Comparison of ENCODE assay signal across 15 mouse cellular contexts in the genomic region with DNA sequence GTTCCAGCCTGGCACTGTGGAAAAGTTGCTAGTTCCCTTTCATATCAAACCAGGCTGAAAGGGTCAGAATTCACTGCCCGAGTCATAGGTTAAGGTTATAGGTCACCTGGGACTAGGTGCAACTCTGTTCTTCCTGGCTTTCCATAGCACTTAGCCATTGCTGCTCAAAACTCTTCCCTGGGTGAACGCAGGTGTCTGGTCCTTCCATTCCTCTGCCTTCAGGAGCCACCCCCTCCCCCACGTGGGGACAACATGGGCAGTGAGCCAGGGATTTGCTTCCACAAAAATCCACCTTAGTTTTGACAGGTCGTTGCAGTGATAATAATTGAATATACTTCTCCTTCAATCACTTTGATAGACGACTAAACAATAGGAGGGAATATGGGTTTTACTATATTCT. TPM values are rescaled to one million over a fixed set of nuclear protein-coding genes. Genes with fewer than 3 reads are reported as not detected.
A peak's percentile ranks its signal among the peaks of the same experiment; 100 is the strongest.
DNase-seq lines count a peak whose midpoint lies in the region; ATAC-seq and TF ChIP-seq lines count a peak whose summit lies in the region.
"Had no signal": no experiment of that assay in that cellular context is flagged by ENCODE, and none has a peak within 500 bp of the region (broad histone marks: within the 10 kb centered on the region; RNA-seq: fewer than 3 reads in every experiment).

No protein-coding gene starts in this region.

- peak; percentile 55 for DNase-seq in cerebellum, postnatal 10 days
- no peak for DNase-seq in layer of hippocampus, adult 2 months (ENCODE audit: low spot score in 2 of 2)
- no peak for DNase-seq in layer of hippocampus, postnatal 25 days (ENCODE audit: extremely low spot score in 1 of 2, low spot score in 1 of 2)
- DNase-seq in right cerebral cortex, postnatal 10 days (ENCODE audit: low spot score in 2 of 2): peak; percentile 56 to 58
- no peak for DNase-seq in right cerebral cortex, postnatal 25 days
- DNase-seq: liver had no signal

- ATAC-seq in cerebellum, adult (ENCODE audit: insufficient number of reproducible peaks, low FRiP score, low TSS enrichment): no peak
- no peak for ATAC-seq in megakaryocyte progenitor cell, adult 5-6 weeks (replicated peaks; ENCODE audit: poor library complexity)

- H3K27ac ChIP-seq in layer of hippocampus, adult 2 months: peak overlapping the region; percentile 74
- H3K27ac ChIP-seq: embryonic facial prominence, embryonic 15.5 days; gastrocnemius, adult 2 months; heart, embryonic 15.5 days; hindbrain, embryonic 14.5 days; liver, embryonic 15.5 days; lung, embryonic 15.5 days; macrophage had no signal

- no peak for TF ChIP-seq CTCF in layer of hippocampus, adult 2 months (conservative IDR thresholded peaks at IDR 0.05)

- H3K4me3 ChIP-seq in layer of hippocampus, adult 2 months: no peak overlapping the region

RNA-seq across cellular contexts. Expression of gene 1700010I14Rik, which starts 0.8 kb away (rescaled TPM):
- 1 to 10 TPM; 1.7 to 2.0 TPM for total RNA-seq in layer of hippocampus, adult 2 months (2021)
- 1 to 10 TPM; 1.6 to 2.2 TPM for total RNA-seq in layer of hippocampus, postnatal 25 days (2021)
- 4.0 and 5.7 TPM in 2 replicates for total RNA-seq in megakaryocyte progenitor cell, adult 5-6 weeks (2015)
- total RNA-seq in megakaryocyte progenitor cell, adult 5-6 weeks (2017): 5.2 and 7.6 TPM in 2 replicates

Comparison
In these comparisons a context has a peak if more than half of its experiments do, and no peak if none do; other contexts are left out.
1. DNase-seq: peak in cerebellum, postnatal 10 days (2 of 2) and right cerebral cortex, postnatal 10 days (2 of 2); none in layer of hippocampus, adult 2 months (0 of 2), layer of hippocampus, postnatal 25 days (0 of 2) and right cerebral cortex, postnatal 25 days (single experiment).